Mouse (Mus musculus): ENCODE data around the gene Slc39a11.

Gene Slc39a11

GRCm38 (mm10) chr11:113537715-113538114 is 112.2 kb downstream of the Slc39a11 start:
- peak in 1 of 2 experiments; percentile 20 for DNase-seq

GRCm38 (mm10) chr11:113537199-113537586 is 112.7 kb downstream of the Slc39a11 start:
- no peak for DNase-seq

- peak in 1 of 2 experiments; percentile 10 for DNase-seq
Measured at GRCm38 (mm10) chr11:113536308-113537198, 113.3 kb downstream of the Slc39a11 start.

GRCm38 (mm10) chr11:113534341-113534740 is 115.5 kb downstream of the Slc39a11 start:
- no peak for DNase-seq

- no peak for DNase-seq
Measured at GRCm38 (mm10) chr11:113533931-113534330, 115.9 kb downstream of the Slc39a11 start.

- no peak for DNase-seq
Measured at GRCm38 (mm10) chr11:113528391-113528790, 121.5 kb downstream of the Slc39a11 start.

- no peak for DNase-seq
Measured at GRCm38 (mm10) chr11:113525731-113526130, 124.1 kb downstream of the Slc39a11 start.

GRCm38 (mm10) chr11:113522726-113523125 is 127.2 kb downstream of the Slc39a11 start:
- no peak for DNase-seq

GRCm38 (mm10) chr11:113521469-113522190 is 128.2 kb downstream of the Slc39a11 start:
- DNase-seq = no peak

GRCm38 (mm10) chr11:113520851-113521461 is 128.9 kb downstream of the Slc39a11 start:
- no peak for DNase-seq

GRCm38 (mm10) chr11:113520373-113520772 is 129.5 kb downstream of the Slc39a11 start:
- DNase-seq = no peak

- no peak for DNase-seq
Measured at GRCm38 (mm10) chr11:113519973-113520372, 129.9 kb downstream of the Slc39a11 start.

GRCm38 (mm10) chr11:113518176-113518575 is 131.7 kb downstream of the Slc39a11 start:
- no peak for DNase-seq

- no peak for DNase-seq
Measured at GRCm38 (mm10) chr11:113516156-113516555, 133.7 kb downstream of the Slc39a11 start.

GRCm38 (mm10) chr11:113512976-113513375 is 136.9 kb downstream of the Slc39a11 start:
- DNase-seq = no peak

- no peak for DNase-seq
Measured at GRCm38 (mm10) chr11:113512150-113512549, 137.7 kb downstream of the Slc39a11 start.

- no peak for DNase-seq
Measured at GRCm38 (mm10) chr11:113510969-113511625, 138.8 kb downstream of the Slc39a11 start.

GRCm38 (mm10) chr11:113510249-113510648 is 139.6 kb downstream of the Slc39a11 start:
- DNase-seq = no peak

- DNase-seq = peak; percentile 45 to 70
Measured at GRCm38 (mm10) chr11:113507716-113508480, 142.0 kb downstream of the Slc39a11 start.

GRCm38 (mm10) chr11:113505551-113506160 is 144.2 kb downstream of the Slc39a11 start:
- peak; percentile 62 to 72 for DNase-seq

GRCm38 (mm10) chr11:113504459-113505062 is 145.3 kb downstream of the Slc39a11 start:
- no peak for DNase-seq

Measured in lung, adult 18-20 months (tissue).